Mouse (Mus musculus): Measurements from ENCODE around the gene Cnnm2.

DNA sequence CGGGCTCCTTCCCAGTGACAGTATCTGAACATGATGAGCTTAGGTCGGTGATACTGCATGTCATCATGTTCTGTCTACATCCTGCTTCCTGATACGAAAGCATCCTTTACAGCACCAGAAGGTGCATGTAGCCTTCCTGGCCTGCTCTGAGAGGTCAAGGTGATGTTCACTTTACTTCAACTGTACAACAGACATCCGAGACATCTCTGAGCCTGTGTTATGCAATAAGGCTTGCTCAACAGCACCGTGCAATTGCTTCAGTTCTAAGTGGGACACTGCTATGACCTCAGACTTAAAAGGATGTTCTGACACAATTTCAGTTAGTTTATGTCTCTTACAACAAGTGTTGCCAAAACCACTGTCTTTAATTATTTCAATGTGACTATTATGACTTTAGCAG is 139.9 kb downstream of the Cnnm2 start:
- TF ChIP-seq CTCF (IDR thresholded peaks at IDR 0.05; ENCODE audit: low read depth, low read length) (no peak), POLR2A (IDR thresholded peaks at IDR 0.05; ENCODE audit: extremely low read depth, insufficient read depth, low read length) (no peak)
